Comparison of ENCODE assay signal across 19 mouse cellular contexts in the genomic region with DNA sequence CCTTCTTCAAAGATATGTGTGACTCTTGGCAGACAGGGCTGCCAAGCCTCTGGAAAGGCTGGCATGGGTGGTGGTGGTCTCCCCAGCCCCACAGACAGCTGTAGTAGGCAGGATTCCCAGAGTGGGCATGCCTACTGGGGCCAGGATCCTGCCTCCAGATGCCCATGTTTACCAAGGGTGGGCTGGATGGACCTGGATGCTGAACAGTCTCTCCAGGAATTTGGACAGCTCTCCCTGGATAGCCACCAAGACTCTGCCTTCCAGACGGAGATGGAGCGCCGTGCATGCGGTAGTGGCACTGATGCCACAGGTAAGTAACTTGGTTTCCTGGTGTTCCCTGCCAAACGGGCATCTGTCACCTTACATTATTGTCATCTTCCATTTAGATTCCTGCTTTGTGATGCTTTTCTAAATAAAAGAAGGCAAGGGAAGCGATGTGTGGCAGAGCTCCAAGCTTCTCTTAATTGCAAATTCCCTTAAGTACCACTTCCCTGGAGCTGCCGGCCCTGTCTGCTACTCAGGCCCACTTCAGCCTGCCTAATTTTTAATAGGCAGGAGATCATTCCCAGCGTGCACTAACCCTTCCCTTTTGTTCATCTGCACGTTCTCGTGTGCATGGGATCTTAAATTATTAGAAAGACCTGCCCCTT.
DNase-seq lines count a peak whose midpoint lies in the region; ATAC-seq and TF ChIP-seq lines count a peak whose summit lies in the region.
"Had no signal": no experiment of that assay in that cellular context is flagged by ENCODE, and none has a peak within 500 bp of the region (broad histone marks: within the 10 kb centered on the region; RNA-seq: fewer than 3 reads in every experiment).

No protein-coding gene starts in this region.

- no peak overlapping the region for H3K4me2 ChIP-seq in forebrain, postnatal 0 days (ENCODE audit: low read depth)
- H3K4me2 ChIP-seq: heart, embryonic 11.5 days; neural tube, embryonic 12.5 days had no signal

- TF ChIP-seq CTCF in brain, embryonic 14.5 days (IDR thresholded peaks at IDR 0.05; ENCODE audit: borderline replicate concordance, extremely low read depth, insufficient read depth, insufficient read length) = no peak
- no peak for TF ChIP-seq CTCF in forebrain, postnatal 0 days (IDR thresholded peaks at IDR 0.05; ENCODE audit: low read depth)

- peaks cover 7% of the 10 kb centered on the region; the same call in 1 of the 2 replicates for H3K4me1 ChIP-seq in forebrain, postnatal 0 days (ENCODE audit: insufficient read depth)

- H3K9ac ChIP-seq in forebrain, postnatal 0 days = no peak overlapping the region
- H3K9ac ChIP-seq: neural tube, embryonic 12.5 days had no signal

- H3K27me3 ChIP-seq in forebrain, postnatal 0 days (ENCODE audit: insufficient read depth, low read length) = no peaks in the 10 kb centered on the region
- H3K27me3 ChIP-seq: neural tube, embryonic 12.5 days had no signal

- H3K4me3 ChIP-seq in forebrain, postnatal 0 days (ENCODE audit: low read depth, low read length) = no peak overlapping the region
- H3K4me3 ChIP-seq: embryonic facial prominence, embryonic 10.5 days; neural tube, embryonic 12.5 days had no signal

- DNase-seq in cerebellum, adult 11 months = peak; percentile 25
- DNase-seq in brain, embryonic 14.5 days (ENCODE audit: low read depth) = peak; percentile 88
- DNase-seq in cerebellum, postnatal 14 days = peak; percentile 77 to 83
- DNase-seq in forebrain, postnatal 0 days = peak; percentile 68
- no peak for DNase-seq in urinary bladder, postnatal 14 days (ENCODE audit: low spot score)
- DNase-seq in right cerebral cortex, postnatal 25 days = no peak
- no peak for DNase-seq in heart, adult 8-10 months (ENCODE audit: low spot score)
- DNase-seq: gastrocnemius, postnatal 36 days; kidney, adult 8-10 months; kidney, postnatal 36 days; lung, adult 18-20 months; lung, postnatal 4 days had no signal

- H3K27ac ChIP-seq in forebrain, postnatal 0 days (ENCODE audit: low read depth, low read length) = peak overlapping the region; percentile 36; the same call in 1 of the 2 replicates
- H3K27ac ChIP-seq: embryonic facial prominence, embryonic 10.5 days; neural tube, embryonic 12.5 days had no signal

- no peaks in the 10 kb centered on the region for H3K36me3 ChIP-seq in forebrain, postnatal 0 days (ENCODE audit: insufficient read depth)
- H3K36me3 ChIP-seq: embryonic facial prominence, embryonic 10.5 days; G1E; neural tube, embryonic 12.5 days had no signal

- ATAC-seq in cerebellum, adult (ENCODE audit: insufficient number of reproducible peaks, low FRiP score, low TSS enrichment) = no peak
- ATAC-seq in forebrain, postnatal 0 days = peak; percentile 42; the same call in 1 of the 2 replicates
- ATAC-seq: CD4-positive, CD25-positive, alpha-beta regulatory T cell, adult 4 months; inflammation-experienced regulatory T-cells, adult 6 months had no signal

- TF ChIP-seq POLR2A in brain, embryonic 14.5 days (IDR thresholded peaks at IDR 0.05; ENCODE audit: borderline replicate concordance, extremely low read depth, insufficient read depth, insufficient read length, poor library complexity, severe bottlenecking) = no peak

- H3K9me3 ChIP-seq in forebrain, postnatal 0 days (ENCODE audit: low read length) = no peaks in the 10 kb centered on the region
- H3K9me3 ChIP-seq: embryonic facial prominence, embryonic 10.5 days; neural tube, embryonic 12.5 days had no signal

- WGBS in forebrain, postnatal 0 days = 15% methylated on average over 10 of the region's 10 CpGs

Comparison
In these comparisons a context has a peak if more than half of its experiments do, and no peak if none do; other contexts are left out.
1. DNase-seq: peak in cerebellum, adult 11 months (single experiment), brain, embryonic 14.5 days (single experiment), cerebellum, postnatal 14 days (2 of 2) and forebrain, postnatal 0 days (single experiment); none in urinary bladder, postnatal 14 days (single experiment), right cerebral cortex, postnatal 25 days (single experiment) and heart, adult 8-10 months (single experiment).